Mouse (Mus musculus): ENCODE data around the gene Phactr4.

- TF ChIP-seq CTCF (IDR thresholded peaks at IDR 0.05; ENCODE audit: control insufficient read depth, insufficient read depth, insufficient read length) (no peak), MAX (IDR thresholded peaks at IDR 0.05) (no peak), MYOD1 (IDR thresholded peaks at IDR 0.05; ENCODE audit: control insufficient read depth, insufficient read length, low read depth) (no peak), USF1 (IDR thresholded peaks at IDR 0.05; ENCODE audit: low read depth) (no peak), CEBPB (IDR thresholded peaks at IDR 0.05; ENCODE audit: low read depth) (no peak), FOSL1 (IDR thresholded peaks at IDR 0.05; ENCODE audit: insufficient read depth, low read length, poor library complexity, severe bottlenecking) (no peak), MYOG (IDR thresholded peaks at IDR 0.05; ENCODE audit: control insufficient read depth, extremely low read depth, insufficient read length) (no peak)
Measured at GRCm38 (mm10) chr4:132306004-132306403, 116.3 kb downstream of the Phactr4 start.
